Mouse (Mus musculus): ENCODE measurements around the gene Pkp3.
"Not testable (repeated sequence)": the region's sequence is repeated elsewhere in the genome, so short reads cannot be mapped to it uniquely, and the experiment has no call there.

The Pkp3 gene

DNA sequence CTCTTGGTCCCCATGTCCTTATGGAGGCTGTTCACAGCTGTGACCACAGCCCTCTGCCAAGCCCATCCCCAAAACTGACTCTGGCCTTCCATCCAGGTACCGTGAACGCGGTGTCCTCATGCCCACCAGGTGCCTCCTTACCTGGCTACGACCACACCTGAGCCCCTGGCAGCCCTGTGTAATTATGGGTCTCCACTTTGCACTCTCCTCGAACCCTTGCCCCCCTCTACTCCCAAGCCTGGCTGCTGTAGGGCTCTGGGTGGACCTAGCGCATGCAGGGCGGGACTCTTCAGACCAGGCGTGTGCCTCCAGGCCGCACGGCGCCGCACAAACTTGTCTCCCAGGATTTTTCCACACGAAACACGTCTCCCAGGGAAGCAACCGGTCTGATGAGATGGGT is at the start of gene Pkp3:
Gene Pkp3 (plus strand): TSS at position 378 of the 400 bp plus-strand sequence.
- no peak for DNase-seq (ENCODE audit: low spot score in 2 of 2)

DNA sequence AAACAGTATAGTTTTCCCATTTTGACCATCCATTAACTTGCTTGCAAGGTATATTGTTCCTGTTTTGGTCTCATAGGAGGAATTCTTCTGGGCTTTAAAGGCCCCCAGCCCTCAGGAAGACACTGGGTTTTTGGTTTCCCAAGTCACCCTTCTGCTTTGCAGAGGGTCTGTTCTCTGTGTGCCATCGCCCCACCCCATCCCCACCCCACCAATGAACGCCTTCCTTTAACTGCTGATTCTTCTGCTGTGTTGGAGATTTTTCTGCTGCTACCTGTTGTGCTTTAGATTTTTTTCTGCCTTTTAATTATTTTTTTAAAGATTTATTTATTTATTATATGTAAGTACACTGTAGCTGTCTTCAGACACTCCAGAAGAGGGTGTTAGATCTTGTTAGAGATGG is 49.2 kb upstream of the Pkp3 start, which contains the start of gene Gm17387:
Gene Gm17387 (plus strand): TSS at position 301 of the 400 bp plus-strand sequence.
- DNase-seq (ENCODE audit: low spot score in 2 of 2): no peak

DNA sequence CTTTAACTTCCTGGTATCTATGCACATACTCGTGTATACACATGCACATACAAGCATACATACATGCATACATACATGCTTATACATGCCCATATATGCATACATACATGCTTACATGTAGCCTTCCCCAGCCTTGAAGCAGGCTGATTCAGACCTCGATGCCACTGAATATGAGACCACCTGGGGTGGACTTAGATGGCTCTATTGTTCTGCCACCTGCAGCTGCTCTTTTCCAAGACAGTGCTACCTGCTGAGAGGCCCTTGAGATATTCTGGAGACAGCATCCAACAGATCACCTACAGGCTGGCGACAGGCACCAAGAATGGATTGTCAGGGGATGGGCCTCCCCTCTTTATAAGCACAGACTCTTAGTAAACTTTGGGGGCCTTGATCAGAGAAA is 47.6 kb upstream of the Pkp3 start:
- no peak for DNase-seq (ENCODE audit: low spot score in 2 of 2)

DNA sequence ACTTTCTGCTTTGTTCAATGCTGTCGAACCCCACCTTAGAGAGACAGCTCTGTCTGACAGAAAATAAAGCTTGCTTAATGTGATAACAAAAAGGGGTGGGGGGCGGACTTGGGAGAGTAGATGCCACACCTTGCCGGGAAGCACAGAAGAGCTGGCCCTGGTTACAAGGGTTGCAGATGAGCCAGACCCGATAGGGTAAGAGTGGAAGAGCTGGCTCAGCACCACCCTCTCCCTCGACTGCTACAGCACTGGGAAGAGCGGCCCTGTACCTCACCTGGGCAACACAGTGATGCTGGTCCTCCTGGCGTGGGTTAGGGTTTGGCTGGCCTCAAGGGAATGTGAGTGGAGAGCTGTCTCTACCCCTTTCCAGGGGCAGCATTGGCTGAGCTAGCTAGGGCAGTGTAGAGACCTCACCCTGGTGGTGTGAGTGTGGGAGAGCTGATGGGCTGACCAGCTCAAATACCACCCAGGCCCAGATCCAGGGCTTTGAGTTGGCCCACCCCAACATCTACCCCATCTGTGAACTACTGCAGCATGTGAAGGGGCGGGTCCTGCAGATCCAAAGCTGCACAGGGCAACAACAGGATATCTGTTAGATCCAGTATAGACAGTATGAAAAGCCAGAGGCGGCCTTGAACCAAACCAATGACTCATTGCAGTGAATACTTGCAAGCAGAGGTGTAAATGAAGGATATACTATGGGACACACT is 45.4 kb upstream of the Pkp3 start:
- no peak for DNase-seq (ENCODE audit: low spot score in 2 of 2)

DNA sequence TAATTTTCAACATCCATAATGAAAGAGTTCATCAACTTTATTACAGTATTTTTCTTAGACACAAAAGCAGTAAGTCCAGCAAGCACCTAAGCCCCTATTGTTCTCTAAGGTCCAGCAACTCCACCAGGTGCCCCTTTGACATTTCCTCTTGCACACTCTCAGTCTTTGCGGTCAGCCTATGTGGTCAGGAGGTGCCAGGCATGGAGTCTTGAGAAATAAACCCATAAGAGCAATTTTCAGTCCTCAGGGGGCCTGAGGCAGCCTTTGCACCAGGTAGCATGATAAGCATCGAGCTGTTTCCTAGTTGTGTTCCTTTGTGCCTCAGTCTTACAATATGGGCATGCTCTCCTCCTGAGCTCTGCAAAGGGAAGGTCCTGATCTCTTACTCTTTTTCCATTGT is 41.4 kb upstream of the Pkp3 start:
- not testable (repeated sequence) for DNase-seq (ENCODE audit: low spot score in 2 of 2)

DNA sequence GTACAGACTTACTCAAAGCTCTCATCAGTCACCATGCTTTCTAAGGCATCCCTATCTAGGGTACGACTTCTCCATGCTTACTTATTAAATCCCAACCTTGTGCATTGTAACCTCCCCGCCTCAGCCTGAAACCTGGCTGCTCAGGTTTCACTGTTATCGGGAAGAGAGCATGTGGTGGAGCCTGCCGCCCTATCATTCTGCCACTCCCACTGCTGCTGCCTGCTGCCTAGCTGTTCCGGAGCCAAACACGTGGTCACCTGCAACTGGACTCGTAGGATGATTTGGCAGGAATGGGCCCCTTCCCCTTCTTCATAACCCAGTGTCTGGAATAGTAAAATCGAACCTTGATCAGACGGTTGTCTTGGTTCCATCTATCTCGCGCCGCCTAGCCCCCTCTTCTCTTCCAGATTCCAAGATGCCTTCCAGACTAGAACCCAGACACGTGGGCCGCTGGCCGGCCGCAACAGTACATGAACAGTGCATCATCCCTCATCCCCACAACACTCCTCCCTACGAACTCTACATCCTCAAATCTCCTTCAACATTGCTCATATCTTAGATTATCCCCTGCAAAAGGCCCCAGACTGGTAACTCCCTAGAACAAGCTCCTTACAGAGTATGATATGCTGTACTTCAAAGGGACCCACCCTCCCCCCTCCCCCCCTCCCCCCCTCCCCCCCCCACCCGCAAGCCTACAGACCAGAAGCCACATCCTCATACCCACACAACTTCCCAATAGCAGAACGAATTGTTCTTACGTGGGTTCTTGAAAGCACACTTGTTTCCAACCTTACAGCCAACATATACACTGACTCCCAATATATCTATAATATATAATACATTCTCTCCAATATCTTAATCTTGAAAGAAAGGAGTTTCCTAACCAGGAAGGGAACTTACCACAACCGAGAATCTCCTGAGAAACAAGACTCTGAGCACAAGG is 39.7 kb upstream of the Pkp3 start:
- no peak for DNase-seq (ENCODE audit: low spot score in 2 of 2)

DNA sequence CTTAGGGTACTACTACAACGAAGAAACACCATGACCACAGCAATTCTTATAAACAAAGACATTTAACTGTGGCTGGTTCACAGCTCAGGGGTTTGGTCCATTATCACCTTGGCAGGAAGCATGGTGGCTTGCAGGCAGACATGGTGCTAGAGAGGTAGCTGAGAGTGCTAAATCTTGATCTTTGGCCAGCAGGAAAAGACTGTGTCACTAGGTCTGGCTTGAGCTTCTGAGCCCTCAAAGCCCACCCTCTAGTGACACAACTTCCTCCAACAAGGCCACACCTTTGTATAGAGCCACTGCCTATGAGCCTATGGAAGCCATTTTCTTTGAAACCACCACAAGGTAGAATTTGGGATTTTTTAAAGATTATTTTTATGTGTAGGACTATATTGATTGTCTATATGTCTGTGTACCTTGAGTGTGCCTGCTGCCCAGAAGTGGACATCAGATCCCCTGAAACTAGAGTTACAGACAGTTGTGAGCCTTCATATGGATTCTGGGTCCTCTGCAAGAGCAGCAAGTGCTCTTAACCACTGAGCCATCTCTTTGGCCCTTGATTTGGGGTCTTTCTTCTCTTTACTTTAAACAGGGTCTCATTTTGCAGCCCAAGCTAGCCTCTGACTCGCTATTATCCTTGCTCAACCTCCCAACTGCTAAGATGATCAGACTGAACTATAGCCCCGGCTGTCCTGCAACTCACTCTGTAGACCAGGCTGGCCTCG is 38.5 kb upstream of the Pkp3 start:
- no peak for DNase-seq (ENCODE audit: low spot score in 2 of 2)

DNA sequence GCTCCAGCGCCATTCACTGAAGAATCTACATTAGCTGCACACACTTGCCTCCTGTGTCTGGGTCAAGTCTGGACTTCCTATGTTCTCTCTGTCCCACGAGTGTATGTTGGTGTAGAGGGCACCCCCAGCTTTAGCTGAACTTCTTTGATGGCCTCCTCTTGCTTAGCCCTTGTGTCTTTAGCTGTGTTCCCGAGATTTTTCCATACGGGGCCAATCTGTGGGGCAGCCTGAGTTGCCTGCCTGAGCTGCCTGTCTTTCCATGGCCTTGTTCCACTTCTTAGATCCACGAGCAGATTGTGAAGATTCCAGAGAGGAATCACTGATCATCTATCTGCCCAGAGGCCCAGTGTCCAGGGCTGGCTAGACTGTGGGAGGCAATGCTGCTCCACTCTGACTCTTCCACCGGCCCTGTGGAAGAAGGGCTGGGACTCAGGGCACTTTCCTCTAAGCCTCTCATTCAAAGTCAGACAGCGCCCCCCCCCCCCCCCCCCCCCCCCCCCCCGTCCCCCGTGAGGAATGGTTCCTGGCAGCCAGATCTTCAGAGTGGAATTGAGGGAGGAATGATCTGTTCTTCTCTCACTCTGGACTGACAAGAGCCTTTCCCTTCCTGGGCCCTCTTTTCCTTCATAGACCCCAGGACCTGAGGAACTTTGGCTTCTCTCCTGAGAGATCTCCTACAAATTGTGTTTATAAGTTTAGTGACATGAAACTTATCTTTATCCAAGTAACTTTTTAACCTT is 37.0 kb upstream of the Pkp3 start:
- no peak for DNase-seq (ENCODE audit: low spot score in 2 of 2)

DNA sequence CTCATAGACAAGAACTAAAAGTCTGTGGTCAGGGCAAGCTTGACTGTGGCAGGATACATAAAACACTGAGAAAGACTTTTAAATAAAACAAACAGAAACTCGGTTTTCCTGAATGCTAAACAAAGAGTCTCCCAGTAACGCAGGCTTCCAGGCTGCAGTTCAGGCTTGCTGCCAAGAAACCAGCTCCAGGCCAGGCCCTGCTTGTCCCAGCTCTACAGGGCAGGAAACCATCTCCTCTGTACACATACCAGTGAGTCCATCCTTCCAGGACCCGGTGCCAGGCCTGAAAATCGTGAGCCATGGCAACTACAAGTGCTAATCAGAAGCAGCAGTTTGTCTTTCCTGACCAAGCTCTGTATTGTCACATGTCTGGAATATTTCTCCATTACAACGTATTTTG is 36.4 kb upstream of the Pkp3 start:
- peak; percentile 51 to 77 for DNase-seq (ENCODE audit: low spot score in 2 of 2)

DNA sequence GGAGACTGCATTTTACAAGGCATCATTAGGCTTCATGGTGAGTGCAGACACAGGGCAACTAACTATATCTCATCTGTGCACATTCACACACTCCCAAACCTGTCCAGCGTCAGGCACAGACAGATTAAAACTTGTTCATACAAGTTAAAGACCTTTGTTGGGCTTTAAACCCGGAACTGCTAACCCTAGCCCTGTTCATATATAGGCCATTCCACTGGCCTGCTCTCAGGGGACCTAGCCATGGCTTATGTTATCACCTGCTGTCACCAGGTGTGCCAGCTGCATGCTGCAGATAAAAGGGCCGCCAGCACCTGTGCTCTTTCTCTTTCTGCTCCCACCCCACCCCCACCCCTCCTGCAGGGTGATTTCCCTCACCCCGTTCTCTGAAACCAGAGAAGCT is 35.5 kb upstream of the Pkp3 start:
- DNase-seq (ENCODE audit: low spot score in 2 of 2): peak in 1 of 2 experiments; percentile 33

DNA sequence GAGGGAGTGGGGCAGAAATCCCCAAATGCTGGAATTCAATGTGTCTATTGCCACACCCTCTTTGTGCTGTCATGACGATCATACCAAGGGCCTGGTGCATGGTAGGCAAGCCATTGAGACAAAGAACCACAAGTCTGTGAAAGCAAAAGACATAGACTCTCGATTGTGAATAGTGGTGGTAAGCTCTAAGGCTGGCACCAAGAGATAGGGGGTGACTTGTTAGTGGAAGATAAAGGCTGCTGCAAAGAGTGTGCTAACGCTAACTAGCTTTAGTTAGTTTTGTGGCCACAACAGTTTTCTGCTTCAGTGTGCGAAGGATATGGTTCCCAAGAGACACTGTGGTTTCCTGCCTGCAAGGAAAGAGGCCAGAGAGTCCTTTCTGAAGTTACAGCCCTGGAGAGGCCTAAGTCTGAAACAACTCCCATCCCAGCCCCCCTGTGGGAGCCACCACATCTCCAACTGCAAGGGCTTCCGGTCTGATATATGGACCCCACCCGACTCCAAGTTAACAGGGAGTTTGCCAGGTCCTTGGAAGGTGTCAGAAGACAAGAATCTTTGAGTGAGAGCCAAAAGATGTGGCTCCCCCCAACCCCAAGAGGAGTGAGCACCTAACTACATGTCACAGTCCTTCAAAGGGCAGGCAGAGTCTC is 31.0 kb upstream of the Pkp3 start:
- no peak for DNase-seq (ENCODE audit: low spot score in 2 of 2)

DNA sequence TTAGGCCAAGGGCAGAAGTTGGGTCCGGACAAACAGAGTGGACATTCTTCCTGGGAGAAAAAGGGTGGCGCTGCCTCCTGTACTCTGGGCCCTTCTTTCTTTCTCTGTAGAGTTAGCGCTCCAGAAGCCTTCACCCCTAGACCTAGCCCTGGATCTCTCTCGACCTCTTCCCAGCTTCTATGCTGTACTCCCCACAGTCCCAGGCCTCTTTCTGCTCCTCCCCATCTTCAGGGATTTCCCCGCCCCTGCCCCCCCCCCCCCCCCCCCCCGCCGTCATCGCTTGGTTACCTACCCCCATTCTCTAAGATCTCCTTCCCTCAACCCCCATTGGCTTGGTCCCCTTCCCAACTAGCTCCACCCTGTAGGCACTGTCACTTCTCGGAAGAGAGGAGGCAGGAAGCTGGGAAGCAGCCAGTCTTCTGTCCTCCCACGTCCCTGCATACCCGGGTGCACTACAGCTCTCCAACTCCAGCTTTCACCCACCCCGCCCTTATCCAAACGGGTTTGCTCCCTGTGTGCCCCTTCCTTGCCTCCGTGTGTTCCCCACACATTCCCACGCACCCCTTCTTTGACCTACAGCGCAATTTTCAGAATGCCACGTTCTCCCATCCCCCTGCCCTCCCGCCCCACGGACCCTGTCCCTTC is 30.3 kb upstream of the Pkp3 start:
- peak in 1 of 2 experiments; percentile 81 for DNase-seq (ENCODE audit: low spot score in 2 of 2)

DNA sequence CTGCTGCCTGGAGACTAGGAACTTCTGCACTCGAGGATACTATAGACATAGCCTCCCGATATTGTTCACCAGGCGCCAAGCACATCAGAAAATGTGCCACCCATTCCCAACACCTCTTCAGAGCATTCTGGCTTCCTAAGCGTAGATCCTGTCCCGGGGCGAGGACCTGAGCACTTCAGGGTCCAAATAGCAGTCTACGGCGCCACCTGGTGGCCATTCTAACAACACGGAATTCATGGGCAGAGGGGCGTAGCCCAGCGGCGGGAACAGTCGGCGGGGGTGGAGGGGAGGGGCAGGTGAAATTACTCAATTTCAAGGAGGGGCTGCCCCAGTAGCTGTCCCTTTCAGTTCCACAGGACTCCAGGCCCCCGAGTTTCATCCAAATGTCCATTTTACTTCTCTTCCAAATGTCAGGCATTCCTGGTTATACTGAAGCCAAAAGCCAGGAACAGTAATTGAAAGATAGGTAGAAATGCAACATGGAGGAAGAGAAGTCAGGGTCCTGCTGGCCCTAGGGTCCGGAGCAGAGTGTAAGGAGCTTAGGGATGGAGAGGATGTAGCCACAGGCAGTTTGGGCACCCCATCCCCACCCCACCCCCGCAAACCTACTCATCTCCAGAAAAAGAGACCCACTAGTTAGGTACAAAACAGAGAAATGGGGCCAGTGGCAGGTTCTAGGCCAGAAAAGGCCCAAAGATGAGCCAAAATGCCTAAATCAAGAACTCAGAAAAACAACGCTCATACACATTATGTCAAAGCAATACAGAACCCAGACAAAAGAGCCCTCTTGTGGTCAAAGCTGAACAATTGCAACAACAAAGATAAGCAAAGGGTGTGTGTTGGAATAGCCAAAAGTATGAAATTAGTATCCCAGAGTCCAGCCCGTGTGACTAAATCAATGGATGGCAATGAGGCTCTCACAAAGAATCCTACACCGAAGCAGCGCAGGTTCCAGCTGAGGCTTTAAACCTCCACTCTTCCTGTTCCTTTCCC is 29.5 kb upstream of the Pkp3 start:
- peak; percentile 83 to 88 for DNase-seq (ENCODE audit: low spot score in 2 of 2)

DNA sequence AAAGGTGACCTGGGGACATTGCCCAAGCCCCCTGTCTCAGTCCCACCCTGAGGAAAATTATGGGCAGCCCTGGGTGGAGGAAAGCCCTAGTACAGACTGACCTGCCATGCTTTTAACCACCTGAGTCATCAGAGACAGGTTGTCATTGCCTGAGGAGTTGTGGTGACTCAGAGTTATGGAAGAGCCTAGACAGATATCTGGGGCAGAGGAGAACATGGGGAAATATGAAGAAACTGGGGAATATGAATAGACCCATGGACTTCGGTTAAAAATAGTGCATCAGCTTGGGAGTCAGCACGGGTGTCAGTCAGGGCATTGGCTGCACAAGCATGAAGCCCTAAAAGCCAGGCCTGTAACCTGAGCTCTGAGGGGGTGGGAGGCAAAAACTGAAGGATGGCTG is 28.7 kb upstream of the Pkp3 start:
- DNase-seq (ENCODE audit: low spot score in 2 of 2): no peak

DNA sequence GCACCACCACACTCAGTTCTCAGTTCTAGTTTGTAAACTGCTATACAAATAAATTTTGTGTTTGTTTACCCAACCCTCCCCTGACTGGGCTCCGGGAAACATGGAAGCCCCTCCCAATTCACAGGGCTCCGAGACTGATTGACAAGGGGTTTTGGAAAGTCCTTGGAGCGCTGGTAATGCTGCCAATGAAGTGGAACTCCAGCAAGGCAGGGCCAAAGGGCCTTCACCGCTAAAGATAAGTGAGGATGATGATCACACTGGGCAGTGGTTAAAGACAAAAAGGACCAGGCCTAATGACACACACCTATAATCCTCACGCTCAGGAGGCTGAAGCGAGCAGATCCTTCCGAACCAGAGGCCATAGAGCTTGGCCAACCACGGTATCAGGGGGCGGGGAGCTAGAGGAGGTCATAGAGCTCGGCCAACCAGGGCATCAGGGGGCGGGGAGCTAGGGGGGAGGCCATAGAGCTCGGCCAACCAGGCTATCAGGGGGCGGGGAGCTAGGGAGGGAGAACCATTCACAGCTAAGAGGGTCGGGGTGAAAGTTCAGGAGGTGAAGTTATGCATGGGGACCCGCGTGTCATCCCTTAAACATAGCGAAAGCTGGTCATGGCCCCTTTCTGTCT is 26.8 kb upstream of the Pkp3 start:
- DNase-seq (ENCODE audit: low spot score in 2 of 2): no peak

DNA sequence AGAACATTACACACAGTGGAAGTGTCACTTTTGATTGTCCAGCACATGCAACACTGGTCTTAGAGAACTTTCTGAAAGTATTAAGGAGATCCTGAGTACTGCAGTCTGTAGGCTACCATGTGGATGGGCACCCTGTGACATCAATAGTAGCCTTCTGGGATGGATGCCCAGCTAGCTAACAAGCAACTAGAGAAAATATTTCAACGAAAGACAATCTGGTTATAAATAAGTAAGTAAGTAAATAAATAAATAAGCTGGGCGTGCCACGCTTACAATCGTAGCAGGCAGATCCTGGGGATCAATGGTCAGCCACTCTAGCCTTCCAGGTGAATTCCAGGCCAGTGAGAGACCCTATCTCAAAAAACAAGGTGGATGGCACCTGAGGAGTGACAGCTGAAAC is 26.0 kb upstream of the Pkp3 start:
- DNase-seq (ENCODE audit: low spot score in 2 of 2): no peak

DNA sequence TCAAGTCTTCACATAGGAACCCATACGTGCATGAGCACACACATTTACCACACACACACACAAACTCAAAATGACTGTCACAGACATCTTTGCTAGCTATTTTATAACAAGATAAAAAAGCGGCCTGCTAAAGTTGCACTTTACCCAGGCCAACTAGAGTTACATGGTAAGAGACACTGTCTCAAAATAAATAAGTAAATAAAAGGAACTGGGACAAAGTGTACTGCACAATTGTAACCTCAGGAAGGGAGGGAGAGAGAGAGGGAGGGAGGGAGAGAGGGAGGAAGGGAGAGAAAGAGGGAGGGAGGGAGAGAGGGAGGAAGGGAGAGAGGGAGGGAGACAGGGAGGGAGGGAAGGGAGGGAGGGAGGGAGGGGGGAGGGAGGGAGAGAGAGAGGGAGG is 25.6 kb upstream of the Pkp3 start:
- no peak for DNase-seq (ENCODE audit: low spot score in 2 of 2)

DNA sequence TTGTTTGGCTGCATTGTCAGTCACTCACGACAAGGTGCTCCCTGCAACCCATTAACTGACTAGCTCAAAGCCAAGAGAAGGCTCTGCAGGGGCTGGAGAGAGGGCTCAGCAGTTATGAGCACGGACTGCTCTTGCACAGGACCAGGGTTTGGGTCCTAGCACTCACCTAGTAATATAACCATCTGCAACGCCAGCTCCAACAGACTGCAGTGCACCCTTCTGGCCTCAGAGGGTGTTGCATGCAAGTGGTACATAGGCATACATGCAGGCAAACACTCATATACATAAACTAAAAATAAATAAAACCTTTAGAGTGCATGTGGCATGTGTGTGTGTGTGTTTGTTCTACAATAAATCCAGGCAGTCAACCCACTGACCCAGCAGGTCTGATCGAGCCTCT is 22.2 kb upstream of the Pkp3 start:
- DNase-seq (ENCODE audit: low spot score in 2 of 2): no peak

DNA sequence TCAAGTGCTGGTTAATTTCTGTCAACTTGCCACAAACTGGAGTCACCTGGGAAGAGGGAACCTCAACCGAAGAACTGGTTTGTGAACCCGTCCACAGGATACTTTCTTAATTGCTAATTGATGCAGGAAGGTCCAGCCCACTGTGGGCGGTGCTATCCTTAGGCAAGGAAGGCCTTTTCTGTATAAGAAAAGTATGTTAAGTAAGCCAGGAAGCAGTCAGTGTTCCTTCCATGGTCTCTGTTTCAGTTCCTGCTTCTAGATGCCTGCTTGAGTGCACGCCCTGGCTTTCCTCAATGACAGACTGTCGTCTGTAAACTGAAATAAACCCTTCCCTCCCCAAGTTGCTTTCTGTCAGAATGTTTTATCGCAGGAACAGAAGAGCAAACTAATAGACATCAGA is 21.0 kb upstream of the Pkp3 start:
- DNase-seq (ENCODE audit: low spot score in 2 of 2): no peak

Measured in urinary bladder, adult 18-20 months (tissue).